Mouse (Mus musculus) liver, adult 2 months (tissue): ENCODE results near the gene Gmps. TPM values are rescaled to one million over a fixed set of nuclear protein-coding genes. Genes with fewer than 3 reads are reported as not detected.

Experiments
- DNase-seq: peaks from one replicate; pipeline ENCODE4 v3.0.0-alpha.2; 2011; ENCODE audit warnings: low read depth, low spot score; ENCODE audit errors: extremely low read depth
- H3K27ac ChIP-seq: fragments of 200-500 bp; replicated peaks from 2 replicates; pipeline ENCODE4 v1.5.1; 2012; ENCODE audit warnings: low read depth, mild to moderate bottlenecking, control low read depth, inconsistent platforms, low read length; ENCODE audit not compliant: insufficient read depth
- H3K27me3 ChIP-seq: fragments of 200-500 bp; 2 replicates; pipeline ENCODE4 v1.6.1; 2012; ENCODE audit warnings: mild to moderate bottlenecking, moderate library complexity, low read length, inconsistent platforms; ENCODE audit not compliant: control insufficient read depth, insufficient read depth
- H3K36me3 ChIP-seq: fragments of 200-500 bp; 2 replicates; pipeline ENCODE4 v1.6.1; 2012; ENCODE audit warnings: low read length, inconsistent platforms; ENCODE audit not compliant: control insufficient read depth, insufficient read depth
- H3K4me1 ChIP-seq: fragments of 200-500 bp; 2 replicates; pipeline ENCODE4 v1.6.1; 2011; ENCODE audit warnings: low read length; ENCODE audit not compliant: control insufficient read depth, insufficient read depth
- H3K4me3 ChIP-seq: fragments of 200-500 bp; 2 replicates; pipeline ENCODE4 v1.5.1; 2011; ENCODE audit warnings: low read depth, mild to moderate bottlenecking, control low read depth, low read length, moderate library complexity; ENCODE audit not compliant: insufficient read depth
- H3K79me2 ChIP-seq: fragments of 200-500 bp; 2 replicates; pipeline ENCODE4 v1.6.1; 2012; ENCODE audit warnings: inconsistent platforms, mild to moderate bottlenecking, low read length, moderate library complexity; ENCODE audit not compliant: control insufficient read depth, insufficient read depth
- H3K9ac ChIP-seq: fragments of 200-500 bp; 2 replicates; pipeline ENCODE4 v1.6.1; 2012; ENCODE audit warnings: low read depth, mild to moderate bottlenecking, control low read depth, inconsistent platforms, low read length
- CTCF ChIP-seq: fragments of 200-500 bp; IDR thresholded peaks from 2 replicates; pipeline ENCODE4 v1.5.1; 2011; ENCODE audit warnings: low read depth, low read length, control low read depth
- POLR2A ChIP-seq: fragments of 200-500 bp; IDR thresholded peaks from 2 replicates; pipeline ENCODE4 v1.6.1; 2011; ENCODE audit warnings: low read length, control low read depth; ENCODE audit not compliant: insufficient read depth; ENCODE audit errors: extremely low read depth
- WGBS: fragments of 180-500 bp; shearing (Covaris S2); methylation state at CpG from one replicate; pipeline ENCODE4 v1.1.7; 2018; 5-methylcytosine and 5-hydroxymethylcytosine counted together
- polyA plus RNA-seq: library from polyadenylated mRNA; depleted of rRNA; stranded (reverse); fragments of >200 nt; gene quantifications from 2 replicates; pipeline ENCODE4 v1.2.3, GENCODE M21; 2012
- total RNA-seq: library from RNA; depleted of rRNA; stranded (reverse); fragments of >200 nt; gene quantifications from 2 replicates; pipeline ENCODE4 v1.2.3, GENCODE M21; 2014

The Gmps gene
- total and polyA plus RNA-seq, 2 experiments = 3.4 to 9.6 TPM

DNA sequence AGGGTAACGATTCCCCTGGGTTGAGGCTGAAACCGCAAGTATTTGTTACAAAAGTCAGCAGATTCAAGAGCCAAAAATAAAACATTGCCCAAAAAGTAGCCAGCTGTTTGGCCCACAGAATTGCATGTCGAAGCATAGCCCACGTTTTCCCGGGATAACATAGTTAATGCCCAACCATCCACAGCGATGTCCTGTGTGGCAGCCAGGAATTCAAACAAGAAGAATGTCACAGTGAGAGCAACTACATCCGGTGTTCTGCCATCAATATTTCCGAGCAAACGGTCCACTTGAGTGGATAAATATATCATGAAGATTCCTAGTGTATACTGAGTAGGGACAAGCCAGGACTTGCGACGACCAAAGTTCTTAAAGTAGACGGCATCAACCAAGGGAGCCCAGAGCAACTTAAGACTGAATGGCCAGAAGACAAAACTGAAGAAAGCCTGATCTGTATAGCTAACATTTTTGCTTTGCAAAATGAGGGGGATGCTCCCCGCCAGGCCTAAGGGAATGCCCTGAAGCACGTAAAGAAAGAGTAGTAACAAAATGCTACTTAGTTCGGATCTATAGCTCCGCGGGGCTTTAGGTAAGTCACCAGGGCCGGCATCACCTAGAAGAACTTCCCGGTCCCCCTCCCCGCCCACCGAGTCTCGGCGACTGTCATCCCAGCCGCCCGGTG, 12.3 kb upstream of the Gmps start:
- peaks cover 3% of the 10 kb centered on the region; the same call in 1 of the 2 replicates for H3K79me2 ChIP-seq
- TF ChIP-seq POLR2A (no peak), CTCF (no peak)
- under 1% methylated on average over 25 of the region's 25 CpGs for WGBS
- peak; percentile 78 for DNase-seq
- no peaks in the 10 kb centered on the region for H3K27me3 ChIP-seq
- H3K4me1 ChIP-seq = peaks cover 9% of the 10 kb centered on the region; the same call in 1 of the 2 replicates
- H3K9ac ChIP-seq = peak overlapping the region; percentile 72
- H3K4me3 ChIP-seq = peak overlapping the region; percentile 78
- H3K27ac ChIP-seq = peak overlapping the region; percentile 80
- peaks cover 5% of the 10 kb centered on the region for H3K36me3 ChIP-seq

DNA sequence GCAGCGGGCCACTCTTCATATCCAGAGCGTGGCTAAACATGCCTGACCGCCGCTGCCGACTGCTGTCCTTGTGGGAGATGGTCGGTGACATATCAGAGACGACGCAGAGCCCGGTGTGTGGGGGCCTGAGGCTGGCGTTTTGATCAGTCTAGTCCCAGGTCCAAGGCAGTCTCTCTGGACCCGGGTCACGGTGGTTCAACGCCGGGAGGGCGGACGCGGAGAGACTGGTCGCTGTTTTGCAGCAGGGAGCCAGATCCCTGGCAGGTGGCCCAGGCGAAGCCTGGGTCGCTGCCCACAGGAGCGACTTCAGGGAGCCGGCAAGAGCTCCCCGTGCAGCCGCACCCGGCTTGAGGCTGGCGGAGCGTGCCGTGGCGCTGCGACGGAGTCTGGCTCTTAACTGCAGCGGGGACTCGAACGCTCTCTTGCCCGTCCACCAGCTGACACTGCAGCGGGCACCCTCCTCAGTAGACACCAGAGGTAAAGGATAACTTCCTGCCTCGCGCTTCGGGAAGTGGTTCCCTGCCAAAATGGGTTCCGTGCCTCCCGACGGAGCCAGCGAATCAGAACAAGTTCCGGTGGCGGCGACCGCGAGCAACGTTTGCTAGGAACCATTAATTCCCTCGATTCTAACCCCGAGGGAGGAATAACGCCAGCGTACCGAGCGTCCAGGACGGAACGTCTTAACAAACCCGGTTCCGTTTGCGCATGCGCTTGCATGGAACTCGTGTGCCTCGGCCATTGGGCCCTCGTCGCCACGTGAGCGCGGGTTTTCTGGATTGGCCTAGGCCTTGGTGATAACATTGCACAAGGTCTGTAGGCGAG, 11.6 kb upstream of the Gmps start, which contains the start of gene Slc33a1:
Slc33a1 (minus strand) TSS at position 669 of the 822 bp plus-strand sequence.
- Histone ChIP-seq H3K4me1 (peaks cover 9% of the 10 kb centered on the region; the same call in 1 of the 2 replicates), H3K27ac (peak within 1 kb of the TSS; percentile 80), H3K4me3 (peak within 1 kb of the TSS; percentile 78), H3K79me2 (peaks cover 3% of the 10 kb centered on the region; the same call in 1 of the 2 replicates), H3K27me3 (no peaks in the 10 kb centered on the region), H3K9ac (peak within 1 kb of the TSS; percentile 72), H3K36me3 (peaks cover 4% of the 10 kb centered on the region)
- DNase-seq = peak; percentile 98
- no peak for TF ChIP-seq CTCF
- TF ChIP-seq POLR2A = peak; percentile 65
- WGBS = under 1% methylated on average over 69 of the region's 69 CpGs

DNA sequence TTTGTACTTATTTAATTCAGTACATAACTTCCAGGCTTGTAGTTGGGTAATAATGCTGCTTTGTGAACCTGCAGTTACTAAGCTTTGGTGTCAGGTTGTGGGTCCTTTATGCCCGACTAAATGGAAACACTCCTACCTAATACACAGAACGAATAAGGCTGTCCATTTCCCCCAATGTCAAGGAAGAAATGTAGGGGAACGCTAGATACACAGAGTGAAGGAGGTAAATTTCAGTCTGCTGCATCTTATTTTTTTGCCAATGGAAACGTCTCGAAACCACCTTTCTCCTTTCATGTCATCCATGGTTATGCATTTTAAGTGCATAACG, 11.0 kb upstream of the Gmps start:
- H3K4me1 ChIP-seq = peaks cover 9% of the 10 kb centered on the region; the same call in 1 of the 2 replicates
- 71% methylated on average over 6 of the region's 6 CpGs for WGBS
- H3K79me2 ChIP-seq = no peaks in the 10 kb centered on the region; the same call in 1 of the 2 replicates
- H3K27me3 ChIP-seq = no peaks in the 10 kb centered on the region
- no peak overlapping the region for H3K9ac ChIP-seq
- DNase-seq = no peak
- no peak overlapping the region for H3K4me3 ChIP-seq
- peak overlapping the region; percentile 25; the same call in 1 of the 2 replicates for H3K27ac ChIP-seq
- no peaks in the 10 kb centered on the region for H3K36me3 ChIP-seq
- TF ChIP-seq CTCF (no peak), POLR2A (no peak)

DNA sequence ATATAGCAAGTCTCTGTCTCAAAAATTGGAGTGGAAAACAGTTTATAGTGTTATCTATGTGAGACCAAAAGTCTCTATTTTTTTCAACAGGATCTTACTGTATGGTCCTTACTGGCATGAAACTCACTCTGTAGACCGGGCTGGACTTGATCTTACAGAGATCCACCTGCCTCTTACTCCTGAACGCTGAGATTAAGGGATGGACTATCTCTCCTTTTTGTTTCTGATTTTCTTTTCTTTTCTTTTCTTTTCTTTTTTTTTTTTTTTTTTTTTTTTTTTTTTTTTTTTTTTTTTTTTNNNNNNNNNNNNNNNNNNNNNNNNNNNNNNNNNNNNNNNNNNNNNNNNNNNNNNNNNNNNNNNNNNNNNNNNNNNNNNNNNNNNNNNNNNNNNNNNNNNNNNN, 10.0 kb upstream of the Gmps start:
- no peak overlapping the region for H3K27ac ChIP-seq
- H3K36me3 ChIP-seq = no peaks in the 10 kb centered on the region
- H3K4me1 ChIP-seq = peaks cover 9% of the 10 kb centered on the region; the same call in 1 of the 2 replicates
- no peak for DNase-seq
- no peak overlapping the region for H3K9ac ChIP-seq
- no peaks in the 10 kb centered on the region; the same call in 1 of the 2 replicates for H3K79me2 ChIP-seq
- H3K27me3 ChIP-seq = no peaks in the 10 kb centered on the region
- TF ChIP-seq POLR2A (no peak), CTCF (no peak)
- 82% methylated on average over 2 of the region's 2 CpGs for WGBS
- no peak overlapping the region for H3K4me3 ChIP-seq

DNA sequence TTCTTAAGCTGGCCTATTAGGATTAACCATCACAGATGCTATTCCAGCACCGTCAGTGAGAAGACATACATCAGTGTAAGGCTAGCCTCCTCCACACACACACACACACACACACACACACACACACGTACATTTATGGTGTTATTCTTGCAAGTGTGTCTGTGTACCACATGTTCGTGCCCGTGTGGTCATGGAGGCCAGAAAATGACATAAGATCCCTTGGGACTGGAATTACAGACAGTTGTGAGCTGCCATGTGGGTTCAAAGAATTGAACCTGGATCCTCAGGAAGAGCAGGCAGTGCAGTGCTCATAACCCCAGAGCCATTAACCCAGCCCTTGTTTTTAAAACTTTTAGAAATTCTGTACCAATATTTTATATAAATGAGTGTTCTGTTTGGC, 2.0 kb downstream of the Gmps start:
- TF ChIP-seq POLR2A (no peak), CTCF (no peak)
- 93% methylated on average over 4 of the region's 4 CpGs for WGBS
- Histone ChIP-seq H3K4me1 (no peaks in the 10 kb centered on the region; the same call in 1 of the 2 replicates), H3K79me2 (peaks cover 8% of the 10 kb centered on the region; the same call in 1 of the 2 replicates), H3K36me3 (peaks cover 19% of the 10 kb centered on the region), H3K4me3 (no peak overlapping the region), H3K27ac (no peak overlapping the region), H3K27me3 (no peaks in the 10 kb centered on the region), H3K9ac (no peak overlapping the region)
- no peak for DNase-seq

DNA sequence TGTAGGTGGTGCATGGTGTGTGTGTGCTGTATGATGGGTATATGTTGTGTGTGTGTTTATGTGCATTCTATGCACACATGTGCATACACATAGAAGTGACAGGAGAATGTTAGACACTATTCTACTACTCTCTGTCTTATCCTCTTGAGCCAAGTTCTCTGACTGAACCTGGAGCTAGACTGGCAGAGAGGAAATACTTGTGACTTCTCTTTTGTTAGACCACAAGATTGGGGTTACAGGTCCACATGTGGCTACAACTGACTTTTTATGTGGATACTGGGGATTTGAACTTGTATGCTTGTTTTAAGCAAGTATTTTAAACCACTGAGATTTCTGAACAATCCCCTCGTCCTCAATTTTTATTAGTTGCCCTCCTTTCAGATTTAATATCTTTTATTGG, 10.8 kb downstream of the Gmps start:
- Histone ChIP-seq H3K4me1 (no peaks in the 10 kb centered on the region), H3K27me3 (no peaks in the 10 kb centered on the region), H3K4me3 (no peak overlapping the region), H3K79me2 (no peaks in the 10 kb centered on the region), H3K9ac (no peak overlapping the region), H3K27ac (no peak overlapping the region), H3K36me3 (peaks cover 58% of the 10 kb centered on the region)
- DNase-seq = no peak
- WGBS = 92% methylated on average over 1 of the region's 1 CpGs
- TF ChIP-seq POLR2A (no peak), CTCF (no peak)
